Comparison of ENCODE assay signal across 14 mouse cellular contexts in genomic region chr5:120548236-120548850, GRCm38 (mm10).
"Had no signal": no experiment of that assay in that cellular context is flagged by ENCODE, and none has a peak within 500 bp of the region (broad histone marks: within the 10 kb centered on the region; RNA-seq: fewer than 3 reads in every experiment).

No protein-coding gene starts in this region.

- H3K4me1 ChIP-seq: liver, embryonic 13.5 days; midbrain, embryonic 12.5 days; neural tube, embryonic 13.5 days had no signal

- H3K4me2 ChIP-seq: liver, embryonic 13.5 days; midbrain, embryonic 12.5 days; neural tube, embryonic 13.5 days had no signal

- ATAC-seq: lung, postnatal 0 days; midbrain, embryonic 16.5 days had no signal

- H3K4me3 ChIP-seq: left cerebral cortex, adult 2 months; limb, embryonic 10.5 days; liver, embryonic 13.5 days; midbrain, embryonic 12.5 days; neural tube, embryonic 13.5 days had no signal

- H3K9me3 ChIP-seq: limb, embryonic 10.5 days; liver, embryonic 13.5 days; midbrain, embryonic 12.5 days; neural tube, embryonic 13.5 days had no signal

- H3K27me3 ChIP-seq: liver, embryonic 13.5 days; midbrain, embryonic 12.5 days; neural tube, embryonic 13.5 days had no signal

- H3K9ac ChIP-seq: liver, embryonic 13.5 days; midbrain, embryonic 12.5 days; neural tube, embryonic 13.5 days had no signal

- DNase-seq: kidney, postnatal 14 days; liver, embryonic 13.5 days; lung, adult 2 months; lung, postnatal 36 days; retina, postnatal 1 day; right cerebral cortex, postnatal 4 days; spleen, adult 18-20 months; thymus, postnatal 36 days had no signal

- H3K27ac ChIP-seq: left cerebral cortex, adult 2 months; limb, embryonic 10.5 days; liver, embryonic 13.5 days; midbrain, embryonic 12.5 days; neural tube, embryonic 13.5 days had no signal
